Mouse (Mus musculus) heart, embryonic 12.5 days (tissue): ENCODE results near the gene Odf4. TPM values are rescaled to one million over a fixed set of nuclear protein-coding genes. Genes with fewer than 3 reads are reported as not detected.

Experiments used
- ATAC-seq: fragments of 200-750 bp; cut with Nextera tagmentation; 2 replicates; pipeline ENCODE4 v1.8.0; 2017; ENCODE audit warnings: moderate TSS enrichment, moderate library complexity; ENCODE audit not compliant: insufficient number of reproducible peaks, low FRiP score
- H3K27ac ChIP-seq: fragments of 300-500 bp; sonication (generic); 2 replicates; pipeline ENCODE4 v1.5.1; 2016; ENCODE audit warnings: mild to moderate bottlenecking, moderate library complexity; ENCODE audit not compliant: poor library complexity, severe bottlenecking
- H3K27me3 ChIP-seq: fragments of 300-500 bp; sonication (generic); replicated peaks from 2 replicates; pipeline ENCODE4 v1.6.1; 2016; ENCODE audit warnings: mild to moderate bottlenecking, moderate library complexity
- H3K36me3 ChIP-seq: fragments of 300-500 bp; sonication (generic); 2 replicates; pipeline ENCODE4 v1.6.1; 2016; ENCODE audit warnings: mild to moderate bottlenecking, moderate library complexity
- H3K4me1 ChIP-seq: fragments of 300-500 bp; sonication (generic); replicated peaks from 2 replicates; pipeline ENCODE4 v1.6.1; 2016; ENCODE audit warnings: mild to moderate bottlenecking
- H3K4me2 ChIP-seq: fragments of 300-500 bp; sonication (generic); 2 replicates; pipeline ENCODE4 v1.6.1; 2016; ENCODE audit warnings: mild to moderate bottlenecking, moderate library complexity
- H3K4me3 ChIP-seq: fragments of 300-500 bp; sonication (generic); 2 replicates; pipeline ENCODE4 v1.5.1; 2016; ENCODE audit warnings: mild to moderate bottlenecking
- H3K9ac ChIP-seq: fragments of 300-500 bp; sonication (generic); 2 replicates; pipeline ENCODE4 v1.6.1; 2016; ENCODE audit warnings: mild to moderate bottlenecking, moderate library complexity
- H3K9me3 ChIP-seq: fragments of 300-500 bp; sonication (generic); replicated peaks from 2 replicates; pipeline ENCODE4 v1.6.1; 2016; ENCODE audit warnings: mild to moderate bottlenecking, moderate library complexity
- WGBS: fragments of 180-500 bp; shearing (Covaris S2); methylation state at CpG from one replicate; pipeline ENCODE4 v1.1.7; 2016; 5-methylcytosine and 5-hydroxymethylcytosine counted together
- polyA plus RNA-seq: library from polyadenylated mRNA; unstranded; fragments of >200 nt; fragmentation: Nextera tagmentation; extraction: Ambion mirVana; gene quantifications from 2 replicates; pipeline ENCODE4 v1.2.1, GENCODE M21; 2016

Gene Odf4
- polyA plus RNA-seq, 1 experiment from 2014 or later: not detected

GRCm38 (mm10) chr11:68892233-68892832, 34.5 kb downstream of the Odf4 start:
- Histone ChIP-seq H3K27ac (peak overlapping the region; percentile 25; the same call in 1 of the 2 replicates), H3K27me3 (0 out of 2 replicates have a peak, but pooled peaks cover 4% of the 10 kb centered on the region), H3K9me3 (no peaks in the 10 kb centered on the region), H3K9ac (peak overlapping the region; percentile 31; the same call in 1 of the 2 replicates), H3K4me2 (peak overlapping the region; percentile 43), H3K4me1 (peaks cover 13% of the 10 kb centered on the region), H3K4me3 (no peak overlapping the region), H3K36me3 (no peaks in the 10 kb centered on the region)
- ATAC-seq: peak; percentile 61
- 29% methylated on average over 14 of the region's 15 CpGs for WGBS

DNA sequence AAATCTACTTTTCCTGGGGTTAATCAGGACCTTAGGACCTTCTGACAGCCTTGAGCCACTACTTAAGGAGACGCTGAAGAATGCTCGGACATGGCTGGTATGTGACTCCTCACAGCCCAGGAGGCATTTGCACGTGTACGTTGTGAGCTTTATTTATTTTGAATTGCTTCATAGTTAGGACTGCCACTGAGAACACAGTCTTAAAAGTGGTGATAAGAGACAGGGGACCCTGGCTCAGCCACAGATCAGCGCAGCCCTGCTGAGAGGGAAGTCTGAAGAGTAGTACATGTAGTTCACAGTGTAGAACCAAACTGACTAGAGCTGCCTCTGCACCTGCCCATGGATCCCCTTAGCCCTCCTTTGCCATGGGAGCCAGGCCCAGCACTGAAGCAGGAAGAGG, 35.1 kb downstream of the Odf4 start:
- Histone ChIP-seq H3K4me3 (no peak overlapping the region), H3K9me3 (no peaks in the 10 kb centered on the region), H3K36me3 (no peaks in the 10 kb centered on the region), H3K27me3 (0 out of 2 replicates have a peak, but pooled peaks cover 4% of the 10 kb centered on the region), H3K4me1 (peaks cover 13% of the 10 kb centered on the region), H3K4me2 (no peak overlapping the region), H3K9ac (no peak overlapping the region), H3K27ac (0 out of 2 replicates have a peak overlapping the region, but pooled peaks have one; percentile 10)
- no peak; the same call in 1 of the 2 replicates for ATAC-seq
- WGBS: 59% methylated on average over 5 of the region's 5 CpGs

- Histone ChIP-seq H3K4me2 (no peak overlapping the region), H3K27me3 (0 out of 2 replicates have a peak, but pooled peaks cover 4% of the 10 kb centered on the region), H3K4me1 (peaks cover 13% of the 10 kb centered on the region), H3K36me3 (no peaks in the 10 kb centered on the region), H3K4me3 (no peak overlapping the region), H3K9ac (no peak overlapping the region), H3K9me3 (no peaks in the 10 kb centered on the region), H3K27ac (no peak overlapping the region)
- ATAC-seq: no peak
- WGBS: 35% methylated on average over 2 of the region's 2 CpGs
Observed at GRCm38 (mm10) chr11:68890625-68891024, 36.3 kb downstream of the Odf4 start.

DNA sequence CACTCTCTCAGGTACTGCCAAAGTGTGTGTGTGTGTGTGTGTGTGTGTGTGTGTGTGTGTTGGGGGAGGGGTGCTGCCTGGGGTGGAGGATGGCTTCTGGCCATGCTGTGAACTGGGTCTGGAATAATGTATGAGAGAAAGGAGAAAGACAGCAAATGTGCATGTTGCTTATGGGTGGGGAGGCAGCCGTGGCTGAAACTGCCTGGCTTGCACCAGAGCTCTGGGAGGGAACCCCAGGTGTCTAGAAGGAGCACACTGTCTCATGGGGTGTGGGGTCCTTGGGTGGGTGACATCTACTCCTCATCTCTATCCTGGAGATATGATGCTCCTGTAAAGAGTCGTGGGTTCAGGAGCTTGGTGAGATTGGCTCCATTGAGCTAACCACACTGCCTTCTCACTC, 38.2 kb downstream of the Odf4 start:
- Histone ChIP-seq H3K27me3 (0 out of 2 replicates have a peak, but pooled peaks cover 4% of the 10 kb centered on the region), H3K9me3 (no peaks in the 10 kb centered on the region), H3K36me3 (no peaks in the 10 kb centered on the region), H3K4me2 (no peak overlapping the region), H3K4me1 (peaks cover 13% of the 10 kb centered on the region), H3K27ac (no peak overlapping the region), H3K9ac (no peak overlapping the region), H3K4me3 (no peak overlapping the region)
- WGBS: 64% methylated on average over 2 of the region's 2 CpGs
- ATAC-seq: no peak

DNA sequence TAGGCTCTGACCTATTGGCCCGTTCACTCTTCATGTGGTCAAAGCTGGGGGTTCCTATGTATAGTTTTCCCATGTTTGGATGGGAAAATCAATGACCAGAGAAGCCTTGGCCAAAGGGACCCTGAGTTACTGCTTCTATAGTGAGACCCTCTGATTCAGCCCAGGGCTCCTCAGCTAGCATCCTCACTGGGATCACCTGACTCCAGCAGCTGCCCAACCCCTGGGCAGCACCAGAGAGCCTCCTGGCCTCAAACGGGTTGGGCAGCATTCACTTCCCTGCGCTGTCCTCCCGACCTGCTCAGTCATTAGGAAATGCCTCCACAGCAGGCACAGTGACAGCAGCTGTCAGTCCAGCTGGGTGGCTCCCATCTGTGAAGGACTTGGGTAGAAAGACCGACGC, 38.6 kb downstream of the Odf4 start, which contains the start of gene Rnf222:
Gene Rnf222, plus strand, starts transcription at position 301 of the 400 bp plus-strand sequence.
- Histone ChIP-seq H3K4me1 (peaks cover 13% of the 10 kb centered on the region), H3K27ac (no peak within 1 kb of the TSS), H3K4me2 (no peak within 1 kb of the TSS), H3K4me3 (no peak within 1 kb of the TSS), H3K27me3 (0 out of 2 replicates have a peak, but pooled peaks cover 4% of the 10 kb centered on the region), H3K9ac (no peak within 1 kb of the TSS), H3K9me3 (no peaks in the 10 kb centered on the region), H3K36me3 (no peaks in the 10 kb centered on the region)
- no peak for ATAC-seq
- WGBS: 40% methylated on average over 6 of the region's 6 CpGs

DNA sequence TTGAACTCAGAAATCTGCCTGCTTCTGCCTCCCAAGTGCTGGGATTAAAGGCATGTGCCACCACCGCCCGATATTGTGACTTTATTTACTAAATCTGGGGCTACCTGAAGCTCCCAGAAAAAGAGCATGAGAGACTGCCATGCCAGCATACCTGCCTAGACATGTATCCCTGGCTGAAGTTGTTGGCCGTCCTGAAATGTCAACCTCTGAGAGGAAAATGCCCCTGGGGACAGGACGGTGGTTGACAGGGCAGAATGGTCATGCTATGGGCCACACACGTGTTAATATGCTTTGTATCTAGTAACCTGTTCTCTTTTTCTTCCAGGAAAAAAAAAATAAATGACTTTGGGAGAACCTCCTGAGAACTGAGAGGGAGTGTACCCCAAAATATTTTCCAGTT, 40.8 kb downstream of the Odf4 start:
- Histone ChIP-seq H3K4me3 (no peak overlapping the region), H3K4me2 (no peak overlapping the region), H3K9me3 (no peaks in the 10 kb centered on the region), H3K4me1 (peaks cover 5% of the 10 kb centered on the region), H3K36me3 (no peaks in the 10 kb centered on the region), H3K27ac (no peak overlapping the region), H3K27me3 (no peaks in the 10 kb centered on the region), H3K9ac (no peak overlapping the region)
- ATAC-seq: no peak
- 83% methylated on average over 5 of the region's 5 CpGs for WGBS

GRCm38 (mm10) chr11:68884368-68884767, 42.5 kb downstream of the Odf4 start:
- 0 out of 2 replicates have a peak, but pooled peaks have one; percentile 33 for ATAC-seq
- peaks cover 5% of the 10 kb centered on the region for H3K4me1 ChIP-seq
- H3K4me2 ChIP-seq: no peak overlapping the region
- H3K9ac ChIP-seq: no peak overlapping the region
- 53% methylated on average over 5 of the region's 5 CpGs for WGBS
- no peaks in the 10 kb centered on the region for H3K27me3 ChIP-seq
- H3K9me3 ChIP-seq: no peaks in the 10 kb centered on the region
- no peak overlapping the region for H3K27ac ChIP-seq
- H3K4me3 ChIP-seq: no peak overlapping the region
- H3K36me3 ChIP-seq: no peaks in the 10 kb centered on the region

GRCm38 (mm10) chr11:68883843-68884242, 43.0 kb downstream of the Odf4 start:
- no peaks in the 10 kb centered on the region for H3K36me3 ChIP-seq
- H3K9ac ChIP-seq: no peak overlapping the region
- WGBS: 65% methylated on average over 2 of the region's 2 CpGs
- no peaks in the 10 kb centered on the region for H3K9me3 ChIP-seq
- no peak overlapping the region for H3K4me3 ChIP-seq
- H3K4me2 ChIP-seq: no peak overlapping the region
- no peak for ATAC-seq
- no peaks in the 10 kb centered on the region for H3K27me3 ChIP-seq
- H3K27ac ChIP-seq: no peak overlapping the region
- H3K4me1 ChIP-seq: peaks cover 5% of the 10 kb centered on the region

DNA sequence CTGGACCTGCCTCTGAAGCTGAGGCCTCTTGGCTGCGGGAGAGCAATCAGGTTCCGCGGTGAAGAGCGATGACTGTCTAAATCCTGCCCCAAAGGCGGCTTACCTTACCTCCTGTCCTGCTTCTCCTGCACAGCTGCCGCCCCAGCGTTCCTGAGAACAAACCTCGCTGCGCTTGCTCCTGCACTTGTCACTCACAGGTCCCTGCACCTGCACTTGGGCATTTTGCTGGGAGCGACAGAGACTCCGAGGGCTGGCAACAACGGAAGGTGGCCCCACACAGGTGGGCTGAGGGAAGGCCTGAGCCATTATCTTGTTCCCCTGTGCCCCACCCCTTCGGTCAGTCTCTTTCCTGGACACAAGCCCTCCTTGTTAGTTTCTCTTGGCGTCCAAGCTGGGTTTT, 44.8 kb downstream of the Odf4 start:
- H3K27ac ChIP-seq: no peak overlapping the region
- WGBS: 24% methylated on average over 14 of the region's 14 CpGs
- H3K9ac ChIP-seq: 0 out of 2 replicates have a peak overlapping the region, but pooled peaks have one; percentile 4
- no peaks in the 10 kb centered on the region for H3K36me3 ChIP-seq
- H3K4me1 ChIP-seq: peaks cover 5% of the 10 kb centered on the region
- H3K4me3 ChIP-seq: no peak overlapping the region
- H3K4me2 ChIP-seq: 0 out of 2 replicates have a peak overlapping the region, but pooled peaks have one; percentile 27
- no peaks in the 10 kb centered on the region for H3K27me3 ChIP-seq
- ATAC-seq: no peak
- no peaks in the 10 kb centered on the region for H3K9me3 ChIP-seq

GRCm38 (mm10) chr11:68878811-68879210, 48.1 kb downstream of the Odf4 start:
- no peak overlapping the region for H3K27ac ChIP-seq
- 76% methylated on average over 5 of the region's 5 CpGs for WGBS
- no peaks in the 10 kb centered on the region for H3K27me3 ChIP-seq
- no peaks in the 10 kb centered on the region for H3K36me3 ChIP-seq
- ATAC-seq: no peak
- no peak overlapping the region for H3K4me3 ChIP-seq
- H3K9me3 ChIP-seq: no peaks in the 10 kb centered on the region
- H3K4me1 ChIP-seq: peaks cover 9% of the 10 kb centered on the region
- no peak overlapping the region for H3K9ac ChIP-seq
- no peak overlapping the region for H3K4me2 ChIP-seq

- no peak overlapping the region for H3K4me2 ChIP-seq
Observed at GRCm38 (mm10) chr11:68874841-68875240, 52.0 kb downstream of the Odf4 start.

More at GRCm38 (mm10) chr11:68874841-68875240, 52.0 kb downstream of the Odf4 start:
- Histone ChIP-seq H3K4me3 (no peak overlapping the region), H3K9ac (no peak overlapping the region), H3K27me3 (no peaks in the 10 kb centered on the region), H3K27ac (no peak overlapping the region), H3K36me3 (no peaks in the 10 kb centered on the region), H3K4me1 (peaks cover 13% of the 10 kb centered on the region), H3K9me3 (no peaks in the 10 kb centered on the region)
- peak; percentile 57; the same call in 1 of the 2 replicates for ATAC-seq
- WGBS: 0% methylated on average over 2 of the region's 2 CpGs
